Mouse (Mus musculus) CH12.LX (cell line): ENCODE data around the gene AL607142.1.

ENCODE experiments used
- IRF4 ChIP-seq: IDR thresholded peaks from 2 replicates; pipeline ENCODE4 v1.6.1; 2014; ENCODE audit warnings: low read depth, mild to moderate bottlenecking, inconsistent platforms, low read length, improper control_type of control experiment
- TCF12 ChIP-seq: IDR thresholded peaks from 2 replicates; pipeline ENCODE4 v1.6.1; 2014; ENCODE audit warnings: low read depth, mild to moderate bottlenecking, inconsistent platforms, low read length, improper control_type of control experiment
- USF1 ChIP-seq: IDR thresholded peaks from 2 replicates; pipeline ENCODE4 v1.6.1; 2014; ENCODE audit warnings: low read depth, mild to moderate bottlenecking, inconsistent platforms, low read length, improper control_type of control experiment

DNA sequence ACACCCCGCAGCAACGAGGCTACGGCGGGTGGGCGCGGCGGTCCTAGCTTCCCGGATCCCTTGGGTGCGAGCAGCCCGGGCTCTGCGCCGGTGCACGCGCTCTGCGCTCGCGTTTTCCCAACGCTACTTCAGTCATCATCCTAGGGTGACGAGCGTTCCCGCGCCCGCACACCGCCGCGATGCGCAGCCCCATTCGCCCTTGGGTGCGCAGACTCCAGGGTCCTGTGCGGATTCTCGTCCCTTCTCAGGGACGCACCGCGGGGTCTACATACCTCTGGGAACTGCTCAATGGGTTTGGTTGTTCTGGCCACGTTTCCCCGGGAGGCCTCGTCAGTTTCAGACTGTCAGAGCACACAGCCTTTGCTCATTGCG is 31.8 kb upstream of the AL607142.1 start:
- TF ChIP-seq IRF4: peak; percentile 56; the same call in 1 of the 2 replicates
- peak; percentile 40; the same call in 1 of the 2 replicates for TF ChIP-seq TCF12
- no peak for TF ChIP-seq USF1
